17 mouse cellular contexts compared by ENCODE assay signal in genomic region chr16:10644238-10644637, GRCm38 (mm10).
DNase-seq lines count a peak whose midpoint lies in the region; ATAC-seq lines count a peak whose summit lies in the region.
"Had no signal": no experiment of that assay in that cellular context is flagged by ENCODE, and none has a peak within 500 bp of the region (broad histone marks: within the 10 kb centered on the region; RNA-seq: fewer than 3 reads in every experiment).

No protein-coding gene starts in this region.

- no peak overlapping the region for H3K4me2 ChIP-seq in kidney, embryonic 14.5 days (replicated peaks; ENCODE audit: low read depth, low read length)
- no peak overlapping the region for H3K4me2 ChIP-seq in limb, embryonic 15.5 days
- H3K4me2 ChIP-seq in intestine, embryonic 16.5 days (ENCODE audit: low read depth, low read length), result no peak overlapping the region
- H3K4me2 ChIP-seq: forebrain, embryonic 13.5 days; heart, embryonic 13.5 days had no signal

- no peak overlapping the region; the same call in 1 of the 2 replicates for H3K27ac ChIP-seq in kidney, embryonic 14.5 days (ENCODE audit: low read depth, low read length)
- H3K27ac ChIP-seq in limb, embryonic 15.5 days, result no peak overlapping the region
- no peak overlapping the region for H3K27ac ChIP-seq in limb, embryonic 10.5 days
- peak overlapping the region; percentile 88; the same call in 1 of the 2 replicates for H3K27ac ChIP-seq in intestine, embryonic 16.5 days (ENCODE audit: low read length)
- H3K27ac ChIP-seq: embryonic facial prominence, embryonic 10.5 days; forebrain, embryonic 13.5 days; heart, embryonic 13.5 days had no signal

- no peaks in the 10 kb centered on the region for H3K27me3 ChIP-seq in kidney, embryonic 14.5 days (ENCODE audit: control insufficient read depth, insufficient read depth, low read length)
- H3K27me3 ChIP-seq in limb, embryonic 15.5 days, result no peaks in the 10 kb centered on the region
- no peaks in the 10 kb centered on the region for H3K27me3 ChIP-seq in limb, embryonic 10.5 days (ENCODE audit: low read depth, poor library complexity, severe bottlenecking)
- H3K27me3 ChIP-seq in intestine, embryonic 16.5 days (replicated peaks; ENCODE audit: control insufficient read depth, insufficient read depth, low read length), result no peaks in the 10 kb centered on the region
- H3K27me3 ChIP-seq: forebrain, embryonic 13.5 days; heart, embryonic 13.5 days had no signal

- H3K9ac ChIP-seq in kidney, embryonic 14.5 days (ENCODE audit: low read depth, low read length), result no peak overlapping the region
- H3K9ac ChIP-seq in limb, embryonic 15.5 days, result no peak overlapping the region
- no peak overlapping the region for H3K9ac ChIP-seq in intestine, embryonic 16.5 days (ENCODE audit: low read depth, low read length)
- H3K9ac ChIP-seq: forebrain, embryonic 13.5 days; heart, embryonic 13.5 days had no signal

- peak; percentile 34 for ATAC-seq in kidney, embryonic 14.5 days (ENCODE audit: low FRiP score, low TSS enrichment)
- peak; percentile 12; the same call in 1 of the 2 replicates for ATAC-seq in limb, embryonic 15.5 days (ENCODE audit: insufficient number of reproducible peaks, low FRiP score, low TSS enrichment, low read depth)
- ATAC-seq in intestine, embryonic 16.5 days, result no peak
- ATAC-seq: forebrain, embryonic 13.5 days had no signal

- H3K4me3 ChIP-seq in kidney, embryonic 14.5 days (ENCODE audit: low read length), result no peak overlapping the region
- no peak overlapping the region for H3K4me3 ChIP-seq in limb, embryonic 15.5 days
- no peak overlapping the region for H3K4me3 ChIP-seq in limb, embryonic 10.5 days
- no peak overlapping the region for H3K4me3 ChIP-seq in intestine, embryonic 16.5 days (ENCODE audit: low read length)
- H3K4me3 ChIP-seq: embryonic facial prominence, embryonic 10.5 days; forebrain, embryonic 13.5 days; heart, embryonic 13.5 days had no signal

- H3K4me1 ChIP-seq in kidney, embryonic 14.5 days (ENCODE audit: control insufficient read depth, insufficient read depth, low read length), result 0 out of 2 replicates have a peak, but pooled peaks cover 3% of the 10 kb centered on the region
- H3K4me1 ChIP-seq in limb, embryonic 15.5 days, result peaks cover 19% of the 10 kb centered on the region
- peaks cover 19% of the 10 kb centered on the region for H3K4me1 ChIP-seq in limb, embryonic 10.5 days
- H3K4me1 ChIP-seq in intestine, embryonic 16.5 days (ENCODE audit: control insufficient read depth, insufficient read depth, low read length), result peaks cover 18% of the 10 kb centered on the region; the same call in 1 of the 2 replicates
- H3K4me1 ChIP-seq: forebrain, embryonic 13.5 days had no signal

- DNase-seq in kidney, postnatal 36 days, result no peak
- DNase-seq in limb, embryonic 10.5 days (ENCODE audit: low spot score), result no peak
- DNase-seq in skeletal muscle tissue, adult 2 months (ENCODE audit: low read depth, low spot score), result peak; percentile 18
- DNase-seq in adrenal gland, adult (ENCODE audit: inconsistent age in 2 of 2, low spot score in 1 of 2), result no peak
- DNase-seq: adrenal gland, adult 8-10 months; adrenal gland, postnatal 36 days; cerebellum, adult 2 months; cerebellum, postnatal 10 days; gastrocnemius, postnatal 36 days; heart, adult 11 months; heart, postnatal 36 days had no signal

- no peaks in the 10 kb centered on the region for H3K9me3 ChIP-seq in kidney, embryonic 14.5 days (ENCODE audit: control insufficient read depth, low read length)
- no peaks in the 10 kb centered on the region for H3K9me3 ChIP-seq in limb, embryonic 15.5 days
- H3K9me3 ChIP-seq in limb, embryonic 10.5 days (replicated peaks), result no peaks in the 10 kb centered on the region
- H3K9me3 ChIP-seq in intestine, embryonic 16.5 days (ENCODE audit: control insufficient read depth, low read length), result no peaks in the 10 kb centered on the region
- H3K9me3 ChIP-seq: embryonic facial prominence, embryonic 10.5 days; forebrain, embryonic 13.5 days; heart, embryonic 13.5 days had no signal

- no peaks in the 10 kb centered on the region for H3K36me3 ChIP-seq in kidney, embryonic 14.5 days (ENCODE audit: control insufficient read depth, insufficient read depth, low read length)
- no peaks in the 10 kb centered on the region for H3K36me3 ChIP-seq in limb, embryonic 15.5 days
- H3K36me3 ChIP-seq in limb, embryonic 10.5 days, result no peaks in the 10 kb centered on the region
- no peaks in the 10 kb centered on the region for H3K36me3 ChIP-seq in intestine, embryonic 16.5 days (ENCODE audit: control insufficient read depth, insufficient read depth, low read length)
- H3K36me3 ChIP-seq: embryonic facial prominence, embryonic 10.5 days; heart, embryonic 13.5 days had no signal
